Mouse (Mus musculus) E14TG2a.4 (cell line): ENCODE results near the gene Ccdc51.

Source experiments
- H3K27me3 ChIP-seq: 2 replicates; pipeline ENCODE4 v1.6.1; 2014; ENCODE audit warnings: low read length, control low read depth; ENCODE audit not compliant: insufficient read depth
- H3K36me3 ChIP-seq: 2 replicates; pipeline ENCODE4 v1.6.1; 2014; ENCODE audit warnings: low read length, control low read depth; ENCODE audit not compliant: insufficient read depth
- H3K4me1 ChIP-seq: replicated peaks from 2 replicates; pipeline ENCODE4 v1.6.1; 2014; ENCODE audit warnings: low read depth, low read length, control low read depth
- H3K4me3 ChIP-seq: replicated peaks from 2 replicates; pipeline ENCODE4 v1.5.1; 2014; ENCODE audit warnings: mild to moderate bottlenecking, low read length
- H3K9me3 ChIP-seq: 2 replicates; pipeline ENCODE4 v1.6.1; 2014; ENCODE audit warnings: low read length, control low read depth
- CTCF ChIP-seq: conservative IDR thresholded peaks from 2 replicates; pipeline ENCODE4 v1.5.1; 2014; ENCODE audit warnings: low read length
- NANOG ChIP-seq: IDR thresholded peaks from 2 replicates; pipeline ENCODE4 v1.6.1; 2014; ENCODE audit warnings: borderline replicate concordance, low read length, mixed read lengths
- POU5F1 ChIP-seq: IDR thresholded peaks from 2 replicates; pipeline ENCODE4 v1.6.1; 2014; ENCODE audit warnings: low read length, borderline replicate concordance

Gene Ccdc51

DNA sequence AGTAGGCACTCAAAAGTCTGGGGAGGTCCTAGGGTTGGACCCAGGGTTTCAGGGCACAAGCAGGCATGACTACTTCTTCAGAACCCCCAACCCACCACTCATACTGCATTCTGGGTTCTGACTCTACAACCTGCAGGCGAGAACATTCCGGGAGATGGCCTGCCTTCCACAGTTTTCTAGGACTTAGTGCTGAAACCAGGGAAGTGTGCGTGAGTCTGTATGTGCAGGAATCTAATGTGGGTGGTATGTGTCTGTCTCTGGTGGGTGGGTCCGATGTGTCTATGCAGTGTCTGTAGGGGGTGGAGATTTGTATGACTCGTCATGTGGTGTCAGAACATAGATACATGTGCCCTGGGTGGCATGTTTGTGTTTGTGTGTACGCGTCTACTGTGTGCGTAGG lies 16.1 kb downstream of the Ccdc51 start:
- peaks cover 39% of the 10 kb centered on the region for H3K36me3 ChIP-seq
- no peaks in the 10 kb centered on the region for H3K9me3 ChIP-seq
- H3K4me1 ChIP-seq = peaks cover 68% of the 10 kb centered on the region
- no peaks in the 10 kb centered on the region for H3K27me3 ChIP-seq
- no peak for TF ChIP-seq CTCF
- TF ChIP-seq NANOG = no peak
- no peak for TF ChIP-seq POU5F1
- H3K4me3 ChIP-seq = no peak overlapping the region

DNA sequence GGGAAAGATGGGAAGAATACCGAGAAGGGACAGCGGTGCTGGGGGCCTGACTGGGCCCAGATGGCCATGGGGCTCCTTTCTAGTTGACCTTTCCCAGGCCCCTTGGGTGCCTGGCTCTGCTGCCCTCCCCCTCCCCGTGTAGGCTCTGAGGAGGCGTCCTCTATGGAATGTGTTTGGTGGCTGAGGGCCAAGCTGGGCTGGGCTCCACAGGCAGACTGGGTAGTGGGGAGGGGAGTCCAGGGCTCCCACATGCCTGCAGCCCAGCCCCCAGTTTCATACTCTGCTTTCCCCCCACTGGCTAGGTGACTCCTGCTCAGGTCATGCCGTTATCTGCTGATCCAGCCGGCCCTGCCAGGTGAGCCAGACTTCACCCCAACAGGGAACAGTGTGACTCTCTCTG lies 16.7 kb downstream of the Ccdc51 start:
- TF ChIP-seq CTCF = no peak
- TF ChIP-seq NANOG = no peak
- no peak for TF ChIP-seq POU5F1
- Histone ChIP-seq H3K4me3 (no peak overlapping the region), H3K36me3 (peaks cover 45% of the 10 kb centered on the region), H3K9me3 (no peaks in the 10 kb centered on the region), H3K27me3 (no peaks in the 10 kb centered on the region), H3K4me1 (peaks cover 68% of the 10 kb centered on the region)

DNA sequence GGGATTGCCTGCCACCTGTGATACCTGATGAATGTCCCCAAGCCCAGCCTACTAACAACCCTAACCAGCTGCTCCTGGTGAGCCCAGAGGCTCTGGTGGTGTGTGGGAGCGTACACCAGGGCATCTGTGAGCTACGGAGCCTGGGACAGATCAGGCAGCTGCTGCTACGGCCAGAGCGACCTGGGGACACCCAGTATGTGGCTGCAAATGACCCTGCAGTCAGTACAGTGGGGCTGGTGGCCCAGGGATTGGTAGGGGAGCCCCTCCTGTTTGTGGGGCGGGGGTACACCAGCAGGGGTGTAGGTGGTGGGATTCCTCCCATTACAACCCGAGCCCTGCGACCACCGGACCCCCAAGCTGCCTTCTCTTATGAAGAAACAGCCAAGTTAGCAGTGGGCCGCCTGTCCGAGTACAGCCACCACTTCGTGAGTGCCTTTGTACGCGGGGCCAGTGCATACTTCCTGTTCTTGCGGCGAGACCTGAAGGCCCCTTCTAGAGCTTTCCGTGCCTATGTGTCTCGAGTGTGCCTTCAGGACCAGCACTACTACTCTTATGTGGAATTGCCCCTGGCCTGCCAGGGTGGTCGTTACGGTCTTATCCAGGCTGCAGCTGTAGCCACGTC lies 18.1 kb downstream of the Ccdc51 start:
- no peak for TF ChIP-seq POU5F1
- no peak for TF ChIP-seq CTCF
- TF ChIP-seq NANOG = no peak
- H3K4me3 ChIP-seq = no peak overlapping the region
- no peaks in the 10 kb centered on the region for H3K9me3 ChIP-seq
- H3K4me1 ChIP-seq = peaks cover 75% of the 10 kb centered on the region
- no peaks in the 10 kb centered on the region for H3K27me3 ChIP-seq
- H3K36me3 ChIP-seq = peaks cover 58% of the 10 kb centered on the region

DNA sequence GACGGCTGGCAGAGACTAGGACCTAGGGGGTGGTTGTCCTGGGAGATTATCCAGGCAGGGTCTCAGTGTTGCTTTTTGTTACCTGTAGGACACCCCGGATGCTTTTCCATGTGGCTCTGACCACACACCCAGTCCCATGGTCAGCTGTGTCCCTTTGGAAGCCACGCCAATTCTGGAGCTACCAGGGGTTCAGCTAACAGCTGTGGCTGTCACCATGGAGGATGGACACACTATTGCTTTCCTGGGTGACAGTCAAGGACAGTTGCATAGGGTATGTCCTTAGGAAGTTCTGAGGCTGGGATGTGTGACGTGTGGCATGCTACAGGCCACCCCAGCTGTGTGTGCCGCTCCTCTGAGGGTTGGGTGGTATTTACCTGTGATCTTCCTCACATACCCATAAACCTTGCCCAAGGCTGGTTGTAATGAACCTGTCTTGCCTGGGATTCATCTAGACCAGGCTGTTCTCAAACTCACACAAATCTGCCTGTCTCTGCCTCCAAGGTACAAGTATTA lies 19.7 kb downstream of the Ccdc51 start:
- H3K36me3 ChIP-seq = peaks cover 74% of the 10 kb centered on the region
- H3K4me3 ChIP-seq = no peak overlapping the region
- peaks cover 73% of the 10 kb centered on the region for H3K4me1 ChIP-seq
- H3K9me3 ChIP-seq = no peaks in the 10 kb centered on the region
- H3K27me3 ChIP-seq = no peaks in the 10 kb centered on the region
- no peak for TF ChIP-seq CTCF
- no peak for TF ChIP-seq NANOG
- no peak for TF ChIP-seq POU5F1

DNA sequence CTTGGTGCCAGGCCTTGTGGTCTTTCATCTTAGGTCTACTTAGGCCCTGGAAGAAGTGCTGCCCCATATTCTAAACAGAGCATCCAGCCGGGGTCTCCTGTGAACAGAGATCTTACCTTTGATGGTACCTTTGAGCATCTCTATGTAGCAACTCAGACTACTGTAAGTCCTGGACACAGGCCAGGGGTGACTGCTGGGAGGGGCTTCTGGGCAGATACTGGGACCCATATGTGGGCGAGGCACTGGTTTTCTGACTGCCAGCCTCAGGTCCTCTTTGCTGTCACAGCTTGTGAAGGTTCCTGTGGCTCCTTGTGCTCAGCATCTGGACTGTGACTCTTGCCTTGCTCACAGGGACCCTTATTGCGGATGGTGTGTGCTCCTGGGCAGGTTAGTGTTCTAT lies 20.2 kb downstream of the Ccdc51 start:
- TF ChIP-seq POU5F1 = no peak
- Histone ChIP-seq H3K9me3 (no peaks in the 10 kb centered on the region), H3K36me3 (peaks cover 76% of the 10 kb centered on the region), H3K4me3 (no peak overlapping the region), H3K4me1 (peaks cover 68% of the 10 kb centered on the region), H3K27me3 (no peaks in the 10 kb centered on the region)

DNA sequence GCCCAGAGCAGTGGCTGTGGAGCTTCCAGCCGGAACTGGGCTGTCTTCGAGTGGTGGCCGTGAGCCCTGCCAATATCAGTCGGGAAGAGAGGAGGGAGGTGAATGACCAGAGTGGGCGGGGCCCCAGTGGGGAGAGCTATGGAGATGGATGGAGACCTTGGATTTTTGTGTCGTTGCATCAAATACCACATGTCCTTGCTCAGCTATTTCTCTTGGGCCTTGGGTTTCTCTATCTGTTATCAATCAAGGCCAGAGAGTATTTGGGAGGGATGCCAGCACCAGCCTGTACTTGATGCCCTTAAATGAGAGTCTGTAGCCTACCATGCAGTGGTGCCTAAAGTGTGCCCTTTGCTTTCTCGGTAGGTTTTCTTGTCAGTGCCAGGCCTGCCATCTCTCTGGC lies 21.0 kb downstream of the Ccdc51 start:
- TF ChIP-seq POU5F1 (no peak), CTCF (no peak), NANOG (no peak)

DNA sequence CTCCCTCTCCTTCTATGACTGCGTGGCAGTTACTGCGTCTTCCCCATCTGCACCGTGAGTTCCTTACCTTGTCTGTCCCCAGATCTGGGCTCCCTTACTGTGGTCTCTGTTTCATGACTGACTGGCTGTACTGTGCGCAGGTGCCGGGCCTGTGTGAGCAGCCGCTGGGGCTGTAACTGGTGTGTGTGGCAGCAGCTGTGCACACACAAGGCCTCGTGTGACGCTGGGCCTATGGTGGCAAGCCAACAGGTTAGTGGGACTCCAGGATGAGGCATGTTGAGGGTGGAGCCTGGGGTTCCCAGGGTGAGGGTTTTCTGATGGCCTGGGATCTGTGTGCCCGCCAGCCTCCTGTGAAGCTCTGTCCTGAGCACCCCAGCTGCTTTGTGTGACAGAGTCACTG lies 21.8 kb downstream of the Ccdc51 start:
- Histone ChIP-seq H3K4me1 (peaks cover 54% of the 10 kb centered on the region), H3K36me3 (peaks cover 89% of the 10 kb centered on the region), H3K4me3 (0 out of 2 replicates have a peak overlapping the region, but pooled peaks have one; percentile 20), H3K27me3 (no peaks in the 10 kb centered on the region), H3K9me3 (no peaks in the 10 kb centered on the region; the same call in 1 of the 2 replicates)
- TF ChIP-seq CTCF (no peak), NANOG (no peak), POU5F1 (no peak)

More for the DNA sequence above, 21.0 kb downstream of the Ccdc51 start:
- Histone ChIP-seq H3K4me3 (no peak overlapping the region), H3K4me1 (peaks cover 61% of the 10 kb centered on the region), H3K36me3 (peaks cover 82% of the 10 kb centered on the region), H3K9me3 (no peaks in the 10 kb centered on the region), H3K27me3 (no peaks in the 10 kb centered on the region)

DNA sequence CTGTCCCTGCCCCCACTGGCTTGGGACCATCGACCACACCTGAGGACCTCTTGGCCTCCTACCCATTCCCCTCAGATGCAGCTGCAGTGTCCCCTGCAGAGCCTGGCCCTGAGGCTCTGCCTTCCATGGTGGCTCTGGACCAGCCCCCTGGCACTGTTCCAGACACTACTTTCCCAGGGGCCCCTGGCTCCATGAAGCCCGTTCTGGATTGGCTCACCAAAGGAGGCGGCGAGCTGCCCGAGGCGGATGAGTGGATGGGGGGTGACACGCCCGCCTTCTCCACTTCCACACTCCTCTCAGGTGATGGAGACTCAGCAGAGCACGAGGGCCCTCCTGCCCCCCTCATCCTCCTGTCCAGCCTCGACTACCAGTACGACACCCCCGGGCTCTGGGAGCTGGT lies 22.7 kb downstream of the Ccdc51 start:
- no peak for TF ChIP-seq NANOG
- TF ChIP-seq CTCF = no peak
- no peak for TF ChIP-seq POU5F1
- Histone ChIP-seq H3K27me3 (no peaks in the 10 kb centered on the region), H3K4me3 (no peak overlapping the region), H3K9me3 (peaks cover 9% of the 10 kb centered on the region; the same call in 1 of the 2 replicates), H3K4me1 (peaks cover 47% of the 10 kb centered on the region), H3K36me3 (peaks cover 89% of the 10 kb centered on the region)

DNA sequence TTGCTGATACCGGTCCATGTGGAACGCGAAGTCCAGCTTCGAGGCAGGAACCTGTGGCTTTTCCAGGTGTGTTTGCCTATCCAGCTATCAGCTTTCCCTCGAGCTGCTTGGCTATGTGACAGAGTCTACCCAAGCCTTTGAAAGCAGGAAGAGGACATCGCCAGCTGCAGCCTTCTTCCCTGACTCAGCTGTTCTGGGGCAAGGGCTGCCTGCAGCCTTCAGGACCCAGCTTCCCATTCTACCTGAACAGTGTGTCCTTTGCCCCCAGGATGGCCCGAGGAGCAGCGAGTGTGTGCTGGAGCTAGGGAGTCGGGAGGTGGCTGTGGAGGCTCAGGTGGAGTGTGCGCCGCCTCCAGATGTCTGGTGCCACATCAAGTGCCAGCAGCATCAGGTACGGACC lies 23.4 kb downstream of the Ccdc51 start:
- peaks cover 40% of the 10 kb centered on the region for H3K4me1 ChIP-seq
- no peak overlapping the region for H3K4me3 ChIP-seq
- peaks cover 89% of the 10 kb centered on the region for H3K36me3 ChIP-seq
- H3K9me3 ChIP-seq = peaks cover 13% of the 10 kb centered on the region; the same call in 1 of the 2 replicates
- TF ChIP-seq NANOG (no peak), CTCF (no peak)
- no peaks in the 10 kb centered on the region for H3K27me3 ChIP-seq
